Mouse (Mus musculus) forebrain, embryonic 10.5 days (tissue): ENCODE measurements around the gene Rbm42. TPM values are rescaled to one million over a fixed set of nuclear protein-coding genes. Genes with fewer than 3 reads are reported as not detected.
A peak's percentile ranks its signal among the peaks of the same experiment; 100 is the strongest.

Experiments
- DNase-seq: peaks from one replicate; pipeline ENCODE4 v3.0.0-alpha.2; 2017; ENCODE audit warnings: low spot score; ENCODE audit errors: extremely low spot score
- H3K27ac ChIP-seq: fragments of 300-500 bp; sonication (generic); 2 replicates; pipeline ENCODE4 v1.5.1; 2016; ENCODE audit warnings: mild to moderate bottlenecking
- H3K27me3 ChIP-seq: fragments of 300-500 bp; sonication (generic); 2 replicates; pipeline ENCODE4 v1.6.1; 2016; ENCODE audit warnings: mild to moderate bottlenecking; ENCODE audit not compliant: poor library complexity, severe bottlenecking
- H3K36me3 ChIP-seq: fragments of 300-500 bp; sonication (generic); replicated peaks from 2 replicates; pipeline ENCODE4 v1.6.1; 2016; ENCODE audit warnings: mild to moderate bottlenecking, moderate library complexity
- H3K4me1 ChIP-seq: fragments of 300-500 bp; sonication (generic); 2 replicates; pipeline ENCODE4 v1.6.1; 2016
- H3K4me3 ChIP-seq: fragments of 300-500 bp; sonication (generic); 2 replicates; pipeline ENCODE4 v1.5.1; 2016; ENCODE audit warnings: mild to moderate bottlenecking, moderate library complexity
- H3K9me3 ChIP-seq: fragments of 300-500 bp; sonication (generic); 2 replicates; pipeline ENCODE4 v1.6.1; 2016; ENCODE audit warnings: mild to moderate bottlenecking, moderate library complexity
- WGBS: fragments of 180-500 bp; shearing (Covaris S2); methylation state at CpG from one replicate; pipeline ENCODE4 v1.1.7; 2016; 5-methylcytosine and 5-hydroxymethylcytosine counted together
- polyA plus RNA-seq: library from polyadenylated mRNA; unstranded; fragments of >200 nt; fragmentation: Nextera tagmentation; extraction: Ambion mirVana; gene quantifications from 2 replicates; pipeline ENCODE4 v1.2.1, GENCODE M21; 2016

Rbm42 gene
- polyA plus RNA-seq, 1 experiment from 2014 or later: 119 TPM

GRCm38 (mm10) chr7:30612654-30613402 is 37.3 kb downstream of the Rbm42 start, which contains the start of gene Upk1a:
Upk1a (minus strand) TSS chr7:30612847.
- Histone ChIP-seq H3K27ac (no peak within 1 kb of the TSS), H3K4me1 (peaks cover 16% of the 10 kb centered on the region), H3K27me3 (no peaks in the 10 kb centered on the region), H3K9me3 (no peaks in the 10 kb centered on the region), H3K36me3 (peaks cover 30% of the 10 kb centered on the region), H3K4me3 (no peak within 1 kb of the TSS; the same call in 1 of the 2 replicates)
- no peak for DNase-seq
- 83% methylated on average over 8 of the region's 8 CpGs for WGBS

- Histone ChIP-seq H3K36me3 (peaks cover 2% of the 10 kb centered on the region), H3K27me3 (no peaks in the 10 kb centered on the region), H3K4me1 (peaks cover 13% of the 10 kb centered on the region), H3K4me3 (no peak overlapping the region), H3K9me3 (no peaks in the 10 kb centered on the region), H3K27ac (no peak overlapping the region)
- WGBS: 68% methylated on average over 7 of the region's 7 CpGs
- DNase-seq: no peak
These were observed 40.1 kb downstream of the Rbm42 start for GRCm38 (mm10) chr7:30610043-30610442.

GRCm38 (mm10) chr7:30608476-30608875 is 41.6 kb downstream of the Rbm42 start:
- no peaks in the 10 kb centered on the region for H3K9me3 ChIP-seq
- no peak for DNase-seq
- WGBS: 50% methylated on average over 16 of the region's 16 CpGs
- no peaks in the 10 kb centered on the region for H3K27me3 ChIP-seq
- H3K36me3 ChIP-seq: no peaks in the 10 kb centered on the region
- no peak overlapping the region for H3K4me3 ChIP-seq
- H3K4me1 ChIP-seq: peaks cover 12% of the 10 kb centered on the region
- no peak overlapping the region for H3K27ac ChIP-seq

- WGBS: 30% methylated on average over 8 of the region's 8 CpGs
- H3K27ac ChIP-seq: no peak overlapping the region
- H3K36me3 ChIP-seq: no peaks in the 10 kb centered on the region
- H3K4me1 ChIP-seq: peaks cover 10% of the 10 kb centered on the region
- H3K27me3 ChIP-seq: no peaks in the 10 kb centered on the region
- no peaks in the 10 kb centered on the region for H3K9me3 ChIP-seq
- no peak overlapping the region for H3K4me3 ChIP-seq
- DNase-seq: peak; percentile 55
These were observed 42.3 kb downstream of the Rbm42 start for GRCm38 (mm10) chr7:30607706-30608309.

GRCm38 (mm10) chr7:30604944-30605343 is 45.2 kb downstream of the Rbm42 start:
- no peak for DNase-seq
- H3K4me3 ChIP-seq: no peak overlapping the region
- H3K27me3 ChIP-seq: no peaks in the 10 kb centered on the region
- peaks cover 18% of the 10 kb centered on the region for H3K4me1 ChIP-seq
- no peak overlapping the region for H3K27ac ChIP-seq
- no peaks in the 10 kb centered on the region for H3K9me3 ChIP-seq
- no peaks in the 10 kb centered on the region for H3K36me3 ChIP-seq
- 88% methylated on average over 8 of the region's 8 CpGs for WGBS

GRCm38 (mm10) chr7:30604424-30604823 is 45.7 kb downstream of the Rbm42 start:
- H3K36me3 ChIP-seq: no peaks in the 10 kb centered on the region
- DNase-seq: no peak
- H3K9me3 ChIP-seq: no peaks in the 10 kb centered on the region
- WGBS: 62% methylated on average over 8 of the region's 8 CpGs
- H3K27me3 ChIP-seq: no peaks in the 10 kb centered on the region
- H3K4me3 ChIP-seq: no peak overlapping the region
- peaks cover 23% of the 10 kb centered on the region for H3K4me1 ChIP-seq
- no peak overlapping the region for H3K27ac ChIP-seq

GRCm38 (mm10) chr7:30602583-30602982 is 47.5 kb downstream of the Rbm42 start:
- Histone ChIP-seq H3K36me3 (no peaks in the 10 kb centered on the region), H3K9me3 (no peaks in the 10 kb centered on the region), H3K27me3 (no peaks in the 10 kb centered on the region), H3K4me1 (peaks cover 14% of the 10 kb centered on the region), H3K4me3 (no peak overlapping the region), H3K27ac (no peak overlapping the region)
- no peak for DNase-seq
- WGBS: 51% methylated on average over 3 of the region's 3 CpGs

- WGBS: 74% methylated on average over 7 of the region's 7 CpGs
- Histone ChIP-seq H3K9me3 (no peaks in the 10 kb centered on the region), H3K36me3 (no peaks in the 10 kb centered on the region), H3K4me3 (no peak overlapping the region; the same call in 1 of the 2 replicates), H3K27ac (no peak overlapping the region), H3K4me1 (peaks cover 14% of the 10 kb centered on the region), H3K27me3 (no peaks in the 10 kb centered on the region)
- no peak for DNase-seq
These were observed 49.5 kb downstream of the Rbm42 start for GRCm38 (mm10) chr7:30600651-30601050.

- Histone ChIP-seq H3K9me3 (no peaks in the 10 kb centered on the region), H3K4me1 (peaks cover 14% of the 10 kb centered on the region), H3K27me3 (no peaks in the 10 kb centered on the region), H3K36me3 (no peaks in the 10 kb centered on the region), H3K27ac (0 out of 2 replicates have a peak overlapping the region, but pooled peaks have one; percentile 40), H3K4me3 (peak overlapping the region; percentile 25)
- 2% methylated on average over 16 of the region's 16 CpGs for WGBS
- peak; percentile 84 for DNase-seq
These were observed 50.2 kb downstream of the Rbm42 start for GRCm38 (mm10) chr7:30599933-30600353.

GRCm38 (mm10) chr7:30598786-30599185 is 51.3 kb downstream of the Rbm42 start, which contains the start of gene Zbtb32:
Zbtb32 (minus strand) TSS chr7:30598909.
- Histone ChIP-seq H3K9me3 (no peaks in the 10 kb centered on the region), H3K27ac (0 out of 2 replicates have a peak within 1 kb of the TSS, but pooled peaks have one; percentile 40), H3K27me3 (no peaks in the 10 kb centered on the region), H3K4me1 (peaks cover 14% of the 10 kb centered on the region), H3K4me3 (peak within 1 kb of the TSS; percentile 25), H3K36me3 (no peaks in the 10 kb centered on the region)
- WGBS: 94% methylated on average over 12 of the region's 12 CpGs
- DNase-seq: no peak

- no peaks in the 10 kb centered on the region for H3K36me3 ChIP-seq
- no peak overlapping the region for H3K4me3 ChIP-seq
These were observed 53.3 kb downstream of the Rbm42 start for GRCm38 (mm10) chr7:30596811-30597210.

GRCm38 (mm10) chr7:30596093-30596492 is 54.0 kb downstream of the Rbm42 start:
- no peak for DNase-seq
- WGBS: 87% methylated on average over 5 of the region's 5 CpGs
- no peaks in the 10 kb centered on the region for H3K9me3 ChIP-seq
- no peaks in the 10 kb centered on the region for H3K36me3 ChIP-seq
- no peaks in the 10 kb centered on the region for H3K27me3 ChIP-seq
- no peak overlapping the region for H3K4me3 ChIP-seq
- H3K4me1 ChIP-seq: peaks cover 25% of the 10 kb centered on the region
- no peak overlapping the region for H3K27ac ChIP-seq

More at GRCm38 (mm10) chr7:30596811-30597210, 53.3 kb downstream of the Rbm42 start:
- Histone ChIP-seq H3K27me3 (no peaks in the 10 kb centered on the region), H3K4me1 (peaks cover 20% of the 10 kb centered on the region), H3K9me3 (no peaks in the 10 kb centered on the region), H3K27ac (no peak overlapping the region)
- 83% methylated on average over 5 of the region's 5 CpGs for WGBS
- DNase-seq: no peak

- Histone ChIP-seq H3K4me3 (no peak overlapping the region), H3K27me3 (no peaks in the 10 kb centered on the region), H3K9me3 (no peaks in the 10 kb centered on the region), H3K4me1 (peaks cover 24% of the 10 kb centered on the region), H3K36me3 (no peaks in the 10 kb centered on the region), H3K27ac (no peak overlapping the region)
- no peak for DNase-seq
- WGBS: 65% methylated on average over 4 of the region's 4 CpGs
These were observed 55.5 kb downstream of the Rbm42 start for GRCm38 (mm10) chr7:30594510-30595024.
